Mouse (Mus musculus): ENCODE measurements around the gene Pnliprp2. TPM values are rescaled to one million over a fixed set of nuclear protein-coding genes. Genes with fewer than 3 reads are reported as not detected.

Pnliprp2 gene
- polyA plus RNA-seq, 1 experiment from 2014 or later, result 2.6 TPM

DNA sequence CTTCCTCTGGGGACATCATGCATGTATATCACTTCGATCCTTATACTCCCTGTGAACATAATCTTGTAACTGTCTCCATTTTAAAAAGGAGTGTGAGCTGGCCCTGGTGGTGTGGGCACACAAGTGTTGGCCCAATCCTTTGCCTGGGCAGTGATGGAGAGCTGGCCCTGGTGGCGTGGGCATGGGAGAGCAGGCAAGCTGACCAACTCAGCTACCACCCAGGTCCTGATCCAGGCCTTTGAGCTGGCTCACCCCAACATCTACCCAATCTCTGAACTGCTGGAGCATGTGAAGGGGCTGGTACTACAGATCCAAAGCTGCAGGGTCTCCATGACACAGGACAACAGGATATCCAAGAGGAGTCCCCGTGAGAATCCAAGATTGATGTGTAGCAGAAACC is 63.8 kb downstream of the Pnliprp2 start:
- no peak overlapping the region for H3K27ac ChIP-seq (replicated peaks)
- H3K27me3 ChIP-seq, result no peaks in the 10 kb centered on the region
- no peak for ATAC-seq (ENCODE audit: insufficient read depth)
- H3K4me2 ChIP-seq, result no peak overlapping the region
- 60% methylated on average over 3 of the region's 3 CpGs for WGBS (ENCODE audit: insufficient replicate concordance)
- no peaks in the 10 kb centered on the region for H3K9me3 ChIP-seq (replicated peaks)
- no peaks in the 10 kb centered on the region for H3K4me1 ChIP-seq (replicated peaks)
- no peak overlapping the region for H3K4me3 ChIP-seq (replicated peaks)
- H3K9ac ChIP-seq, result no peak overlapping the region
- no peaks in the 10 kb centered on the region for H3K36me3 ChIP-seq (replicated peaks)

DNA sequence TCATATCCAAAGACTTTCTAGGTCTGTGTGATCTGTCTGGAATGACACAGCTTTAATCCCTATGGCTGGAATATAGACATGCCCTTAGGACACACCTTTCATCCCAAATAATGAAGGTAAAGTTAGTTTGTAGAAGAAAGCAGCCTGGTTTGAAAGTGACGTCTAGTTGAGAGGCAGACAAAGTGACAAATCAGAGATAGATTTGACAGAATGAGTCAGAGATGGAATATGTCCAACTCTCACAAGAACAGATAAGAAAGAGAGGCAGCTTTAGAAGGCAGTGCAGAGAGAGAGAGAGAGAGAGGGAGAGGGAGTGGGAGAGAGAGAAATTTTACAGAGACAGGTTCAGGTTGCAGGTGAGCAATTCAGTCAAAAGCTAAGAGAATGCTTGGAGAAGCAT is 64.8 kb downstream of the Pnliprp2 start:
- Histone ChIP-seq H3K9ac (no peak overlapping the region), H3K4me2 (no peak overlapping the region), H3K9me3 (replicated peaks) (no peaks in the 10 kb centered on the region), H3K36me3 (replicated peaks) (no peaks in the 10 kb centered on the region), H3K4me3 (replicated peaks) (no peak overlapping the region), H3K27ac (replicated peaks) (no peak overlapping the region), H3K27me3 (no peaks in the 10 kb centered on the region), H3K4me1 (replicated peaks) (no peaks in the 10 kb centered on the region)
- 41% methylated on average over 1 of the region's 1 CpGs for WGBS (ENCODE audit: insufficient replicate concordance)
- ATAC-seq (ENCODE audit: insufficient read depth), result no peak

Other genes with a start within 250 kb of the Pnliprp2 start
- not detected in 2 replicates for gene Ccdc172, start 247.7 kb upstream of the Pnliprp2 start, polyA plus RNA-seq (2015; fragmentation: Nextera tagmentation; extraction: Ambion mirVana)
- not detected in 2 replicates for gene Pnlip, start 107.2 kb upstream of the Pnliprp2 start, polyA plus RNA-seq (2015; fragmentation: Nextera tagmentation; extraction: Ambion mirVana)
- 35.0 and 66.9 TPM in 2 replicates for gene Pnliprp1, start 30.8 kb upstream of the Pnliprp2 start, polyA plus RNA-seq (2015; fragmentation: Nextera tagmentation; extraction: Ambion mirVana)
- gene 1700019N19Rik, start 34.7 kb downstream of the Pnliprp2 start, polyA plus RNA-seq (2015; fragmentation: Nextera tagmentation; extraction: Ambion mirVana), result not detected in 2 replicates
- gene Eno4, start 183.7 kb downstream of the Pnliprp2 start, polyA plus RNA-seq (2015; fragmentation: Nextera tagmentation; extraction: Ambion mirVana), result not detected in 2 replicates
- 0.33 and 0.39 TPM in 2 replicates for gene Hspa12a, start 183.9 kb downstream of the Pnliprp2 start, polyA plus RNA-seq (2015; fragmentation: Nextera tagmentation; extraction: Ambion mirVana)